Mouse (Mus musculus) liver, adult 2 months (tissue): Measurements from ENCODE around the gene Filip1. TPM values are rescaled to one million over a fixed set of nuclear protein-coding genes. Genes with fewer than 3 reads are reported as not detected.

Experiments
- DNase-seq: peaks from one replicate; pipeline ENCODE4 v3.0.0-alpha.2; 2011; ENCODE audit warnings: low read depth, low spot score; ENCODE audit errors: extremely low read depth
- H3K27ac ChIP-seq: fragments of 200-500 bp; replicated peaks from 2 replicates; pipeline ENCODE4 v1.5.1; 2012; ENCODE audit warnings: low read depth, mild to moderate bottlenecking, control low read depth, inconsistent platforms, low read length; ENCODE audit not compliant: insufficient read depth
- H3K27me3 ChIP-seq: fragments of 200-500 bp; 2 replicates; pipeline ENCODE4 v1.6.1; 2012; ENCODE audit warnings: mild to moderate bottlenecking, moderate library complexity, low read length, inconsistent platforms; ENCODE audit not compliant: control insufficient read depth, insufficient read depth
- H3K36me3 ChIP-seq: fragments of 200-500 bp; 2 replicates; pipeline ENCODE4 v1.6.1; 2012; ENCODE audit warnings: low read length, inconsistent platforms; ENCODE audit not compliant: control insufficient read depth, insufficient read depth
- H3K4me1 ChIP-seq: fragments of 200-500 bp; 2 replicates; pipeline ENCODE4 v1.6.1; 2011; ENCODE audit warnings: low read length; ENCODE audit not compliant: control insufficient read depth, insufficient read depth
- H3K4me3 ChIP-seq: fragments of 200-500 bp; 2 replicates; pipeline ENCODE4 v1.5.1; 2011; ENCODE audit warnings: low read depth, mild to moderate bottlenecking, control low read depth, low read length, moderate library complexity; ENCODE audit not compliant: insufficient read depth
- H3K79me2 ChIP-seq: fragments of 200-500 bp; 2 replicates; pipeline ENCODE4 v1.6.1; 2012; ENCODE audit warnings: inconsistent platforms, mild to moderate bottlenecking, low read length, moderate library complexity; ENCODE audit not compliant: control insufficient read depth, insufficient read depth
- H3K9ac ChIP-seq: fragments of 200-500 bp; 2 replicates; pipeline ENCODE4 v1.6.1; 2012; ENCODE audit warnings: low read depth, mild to moderate bottlenecking, control low read depth, inconsistent platforms, low read length
- CTCF ChIP-seq: fragments of 200-500 bp; IDR thresholded peaks from 2 replicates; pipeline ENCODE4 v1.5.1; 2011; ENCODE audit warnings: low read depth, low read length, control low read depth
- POLR2A ChIP-seq: fragments of 200-500 bp; IDR thresholded peaks from 2 replicates; pipeline ENCODE4 v1.6.1; 2011; ENCODE audit warnings: low read length, control low read depth; ENCODE audit not compliant: insufficient read depth; ENCODE audit errors: extremely low read depth
- WGBS: fragments of 180-500 bp; shearing (Covaris S2); methylation state at CpG from one replicate; pipeline ENCODE4 v1.1.7; 2018; 5-methylcytosine and 5-hydroxymethylcytosine counted together
- polyA plus RNA-seq: library from polyadenylated mRNA; depleted of rRNA; stranded (reverse); fragments of >200 nt; gene quantifications from 2 replicates; pipeline ENCODE4 v1.2.3, GENCODE M21; 2012
- total RNA-seq: library from RNA; depleted of rRNA; stranded (reverse); fragments of >200 nt; gene quantifications from 2 replicates; pipeline ENCODE4 v1.2.3, GENCODE M21; 2014

The Filip1 gene
- total and polyA plus RNA-seq, 2 experiments: 0.10 to 1.2 TPM

- 91% methylated on average over 16 of the region's 16 CpGs for WGBS
- DNase-seq: no peak
- H3K27ac ChIP-seq: no peak overlapping the region
- no peaks in the 10 kb centered on the region for H3K27me3 ChIP-seq
- H3K36me3 ChIP-seq: no peaks in the 10 kb centered on the region
- no peaks in the 10 kb centered on the region for H3K4me1 ChIP-seq
- no peak overlapping the region for H3K9ac ChIP-seq
- no peaks in the 10 kb centered on the region for H3K79me2 ChIP-seq
- H3K4me3 ChIP-seq: no peak overlapping the region
- TF ChIP-seq CTCF: no peak
- TF ChIP-seq POLR2A: no peak
These were observed 22.1 kb downstream of the Filip1 start for GRCm38 (mm10) chr9:79990456-79991017.

- no peak for DNase-seq
- TF ChIP-seq CTCF (no peak), POLR2A (no peak)
- Histone ChIP-seq H3K4me3 (no peak overlapping the region), H3K27me3 (no peaks in the 10 kb centered on the region), H3K27ac (no peak overlapping the region), H3K79me2 (no peaks in the 10 kb centered on the region), H3K9ac (no peak overlapping the region), H3K4me1 (no peaks in the 10 kb centered on the region), H3K36me3 (no peaks in the 10 kb centered on the region)
- 78% methylated on average over 1 of the region's 1 CpGs for WGBS
These were observed 22.9 kb downstream of the Filip1 start for GRCm38 (mm10) chr9:79989703-79990102.

- TF ChIP-seq CTCF (no peak), POLR2A (no peak)
- no peaks in the 10 kb centered on the region for H3K4me1 ChIP-seq
- no peaks in the 10 kb centered on the region for H3K27me3 ChIP-seq
- H3K36me3 ChIP-seq: no peaks in the 10 kb centered on the region
- WGBS: 93% methylated on average over 1 of the region's 1 CpGs
- H3K9ac ChIP-seq: no peak overlapping the region
- H3K27ac ChIP-seq: no peak overlapping the region
- no peak overlapping the region for H3K4me3 ChIP-seq
- H3K79me2 ChIP-seq: no peaks in the 10 kb centered on the region
- DNase-seq: no peak
These were observed 23.6 kb downstream of the Filip1 start for GRCm38 (mm10) chr9:79989061-79989460.

- WGBS: 92% methylated on average over 10 of the region's 10 CpGs
These were observed 29.4 kb downstream of the Filip1 start for GRCm38 (mm10) chr9:79983244-79983643.

GRCm38 (mm10) chr9:79979274-79979673, 33.4 kb downstream of the Filip1 start:
- no peak for TF ChIP-seq POLR2A
- TF ChIP-seq CTCF: no peak

More at GRCm38 (mm10) chr9:79983244-79983643, 29.4 kb downstream of the Filip1 start:
- DNase-seq: no peak
- Histone ChIP-seq H3K79me2 (no peaks in the 10 kb centered on the region), H3K9ac (no peak overlapping the region), H3K4me1 (no peaks in the 10 kb centered on the region), H3K27me3 (no peaks in the 10 kb centered on the region), H3K27ac (no peak overlapping the region), H3K36me3 (no peaks in the 10 kb centered on the region), H3K4me3 (no peak overlapping the region)
- no peak for TF ChIP-seq POLR2A
- TF ChIP-seq CTCF: no peak

GRCm38 (mm10) chr9:79978228-79979024, 34.2 kb downstream of the Filip1 start:
- Histone ChIP-seq H3K36me3 (no peaks in the 10 kb centered on the region), H3K4me3 (peak overlapping the region; percentile 15; the same call in 1 of the 2 replicates), H3K79me2 (no peaks in the 10 kb centered on the region), H3K27me3 (no peaks in the 10 kb centered on the region), H3K9ac (no peak overlapping the region), H3K4me1 (no peaks in the 10 kb centered on the region), H3K27ac (no peak overlapping the region)
- no peak for TF ChIP-seq POLR2A
- no peak for TF ChIP-seq CTCF
- 71% methylated on average over 12 of the region's 12 CpGs for WGBS
- no peak for DNase-seq

More at GRCm38 (mm10) chr9:79979274-79979673, 33.4 kb downstream of the Filip1 start:
- H3K36me3 ChIP-seq: no peaks in the 10 kb centered on the region
- no peak overlapping the region for H3K9ac ChIP-seq
- H3K27me3 ChIP-seq: no peaks in the 10 kb centered on the region
- H3K27ac ChIP-seq: no peak overlapping the region
- H3K4me1 ChIP-seq: no peaks in the 10 kb centered on the region
- no peak overlapping the region for H3K4me3 ChIP-seq
- no peaks in the 10 kb centered on the region for H3K79me2 ChIP-seq
- DNase-seq: no peak
- WGBS: 86% methylated on average over 2 of the region's 2 CpGs
